Mouse (Mus musculus): ENCODE measurements around the gene AU040320. TPM values are rescaled to one million over a fixed set of nuclear protein-coding genes. Genes with fewer than 3 reads are reported as not detected.

AU040320 gene
- polyA plus RNA-seq (2011; ENCODE audit: insufficient read length, low read depth, missing spikeins), result 21.6 and 30.6 TPM in 2 replicates

- Histone ChIP-seq H3K4me3 (ENCODE audit: insufficient read depth, low read length) (peak within 1 kb of the TSS; percentile 84), H3K4me1 (ENCODE audit: control insufficient read depth, insufficient read depth, low read length) (peaks cover 3% of the 10 kb centered on the region; the same call in 1 of the 2 replicates), H3K27ac (ENCODE audit: insufficient read depth, low read length) (peak within 1 kb of the TSS; percentile 96)
- no peak for TF ChIP-seq CTCF (IDR thresholded peaks at IDR 0.05; ENCODE audit: borderline replicate concordance, insufficient read depth, low read length)
- peak; percentile 85 for TF ChIP-seq POLR2A (IDR thresholded peaks at IDR 0.05; ENCODE audit: low read depth, low read length)
These were observed at the start of gene AU040320, which contains the start of gene Ncdn for GRCm38 (mm10) chr4:126753268-126754230. TSS of gene AU040320 (plus strand) at chr4:126753544. TSS of gene Ncdn (minus strand) at chr4:126753438.

GRCm38 (mm10) chr4:126706630-126707438 lies 46.5 kb upstream of the AU040320 start:
- no peak for TF ChIP-seq POLR2A (IDR thresholded peaks at IDR 0.05; ENCODE audit: low read depth, low read length)
- no peak for TF ChIP-seq CTCF (IDR thresholded peaks at IDR 0.05; ENCODE audit: borderline replicate concordance, insufficient read depth, low read length)
- Histone ChIP-seq H3K4me1 (ENCODE audit: control insufficient read depth, insufficient read depth, low read length) (no peaks in the 10 kb centered on the region), H3K4me3 (ENCODE audit: insufficient read depth, low read length) (no peak overlapping the region), H3K27ac (ENCODE audit: insufficient read depth, low read length) (no peak overlapping the region)

- no peak overlapping the region for H3K4me3 ChIP-seq (ENCODE audit: insufficient read depth, low read length)
- TF ChIP-seq CTCF (IDR thresholded peaks at IDR 0.05; ENCODE audit: borderline replicate concordance, insufficient read depth, low read length), result no peak
- TF ChIP-seq POLR2A (IDR thresholded peaks at IDR 0.05; ENCODE audit: low read depth, low read length), result no peak
- no peak overlapping the region for H3K27ac ChIP-seq (ENCODE audit: insufficient read depth, low read length)
- no peaks in the 10 kb centered on the region for H3K4me1 ChIP-seq (ENCODE audit: control insufficient read depth, insufficient read depth, low read length)
These were observed 45.9 kb upstream of the AU040320 start for GRCm38 (mm10) chr4:126707439-126707826.

GRCm38 (mm10) chr4:126732111-126732510 lies 21.2 kb upstream of the AU040320 start:
- no peak for TF ChIP-seq POLR2A (IDR thresholded peaks at IDR 0.05; ENCODE audit: low read depth, low read length)
- 0 out of 2 replicates have a peak, but pooled peaks cover 2% of the 10 kb centered on the region for H3K4me1 ChIP-seq (ENCODE audit: control insufficient read depth, insufficient read depth, low read length)
- H3K4me3 ChIP-seq (ENCODE audit: insufficient read depth, low read length), result no peak overlapping the region
- no peak overlapping the region for H3K27ac ChIP-seq (ENCODE audit: insufficient read depth, low read length)

- no peak overlapping the region for H3K4me3 ChIP-seq (ENCODE audit: insufficient read depth, low read length)
- H3K27ac ChIP-seq (ENCODE audit: insufficient read depth, low read length), result no peak overlapping the region
- H3K4me1 ChIP-seq (ENCODE audit: control insufficient read depth, insufficient read depth, low read length), result 0 out of 2 replicates have a peak, but pooled peaks cover 2% of the 10 kb centered on the region
- no peak for TF ChIP-seq CTCF (IDR thresholded peaks at IDR 0.05; ENCODE audit: borderline replicate concordance, insufficient read depth, low read length)
- no peak for TF ChIP-seq POLR2A (IDR thresholded peaks at IDR 0.05; ENCODE audit: low read depth, low read length)
These were observed 20.6 kb upstream of the AU040320 start for GRCm38 (mm10) chr4:126732531-126733380.

- H3K27ac ChIP-seq (ENCODE audit: insufficient read depth, low read length), result no peak overlapping the region
- TF ChIP-seq POLR2A (IDR thresholded peaks at IDR 0.05; ENCODE audit: low read depth, low read length) (no peak), CTCF (IDR thresholded peaks at IDR 0.05; ENCODE audit: borderline replicate concordance, insufficient read depth, low read length) (no peak)
- no peak overlapping the region for H3K4me3 ChIP-seq (ENCODE audit: insufficient read depth, low read length)
- H3K4me1 ChIP-seq (ENCODE audit: control insufficient read depth, insufficient read depth, low read length), result 0 out of 2 replicates have a peak, but pooled peaks cover 2% of the 10 kb centered on the region
These were observed 19.2 kb upstream of the AU040320 start for GRCm38 (mm10) chr4:126734001-126734603.

GRCm38 (mm10) chr4:126734700-126735381 lies 18.5 kb upstream of the AU040320 start:
- 0 out of 2 replicates have a peak, but pooled peaks cover 2% of the 10 kb centered on the region for H3K4me1 ChIP-seq (ENCODE audit: control insufficient read depth, insufficient read depth, low read length)
- no peak overlapping the region for H3K27ac ChIP-seq (ENCODE audit: insufficient read depth, low read length)
- TF ChIP-seq POLR2A (IDR thresholded peaks at IDR 0.05; ENCODE audit: low read depth, low read length), result no peak
- TF ChIP-seq CTCF (IDR thresholded peaks at IDR 0.05; ENCODE audit: borderline replicate concordance, insufficient read depth, low read length), result no peak
- H3K4me3 ChIP-seq (ENCODE audit: insufficient read depth, low read length), result no peak overlapping the region

GRCm38 (mm10) chr4:126735382-126736000 lies 17.9 kb upstream of the AU040320 start:
- Histone ChIP-seq H3K27ac (ENCODE audit: insufficient read depth, low read length) (no peak overlapping the region), H3K4me3 (ENCODE audit: insufficient read depth, low read length) (no peak overlapping the region)

More at GRCm38 (mm10) chr4:126735382-126736000, 17.9 kb upstream of the AU040320 start:
- H3K4me1 ChIP-seq (ENCODE audit: control insufficient read depth, insufficient read depth, low read length), result 0 out of 2 replicates have a peak, but pooled peaks cover 2% of the 10 kb centered on the region
- TF ChIP-seq CTCF (IDR thresholded peaks at IDR 0.05; ENCODE audit: borderline replicate concordance, insufficient read depth, low read length) (no peak), POLR2A (IDR thresholded peaks at IDR 0.05; ENCODE audit: low read depth, low read length) (no peak)
